Mouse (Mus musculus) embryonic facial prominence, embryonic 12.5 days (tissue): ENCODE measurements at regions not wholly inside any gene's neighbourhood (a gene's known extent, or its start where the extent isn't known, plus 50 kb on each side); places are given as distances from the start of the nearest gene placed in this dataset.
"Not testable (repeated sequence)": the region's sequence is repeated elsewhere in the genome, so short reads cannot be mapped to it uniquely, and the experiment has no call there.

Experiments used
- ATAC-seq: fragments of 200-750 bp; cut with Nextera tagmentation; 2 replicates; pipeline ENCODE4 v1.8.0; 2017; ENCODE audit not compliant: insufficient number of reproducible peaks, insufficient read depth, low FRiP score, low TSS enrichment
- H3K27ac ChIP-seq: fragments of 300-500 bp; sonication (generic); 2 replicates; pipeline ENCODE4 v1.5.1; 2016; ENCODE audit warnings: mild to moderate bottlenecking
- H3K27me3 ChIP-seq: fragments of 300-500 bp; sonication (generic); 2 replicates; pipeline ENCODE4 v1.6.1; 2016; ENCODE audit warnings: mild to moderate bottlenecking, moderate library complexity
- H3K36me3 ChIP-seq: fragments of 300-500 bp; sonication (generic); 2 replicates; pipeline ENCODE4 v1.6.1; 2016; ENCODE audit warnings: mild to moderate bottlenecking
- H3K4me1 ChIP-seq: fragments of 300-500 bp; sonication (generic); 2 replicates; pipeline ENCODE4 v1.6.1; 2016
- H3K4me2 ChIP-seq: fragments of 300-500 bp; sonication (generic); replicated peaks from 2 replicates; pipeline ENCODE4 v1.6.1; 2016; ENCODE audit warnings: mild to moderate bottlenecking, moderate library complexity
- H3K4me3 ChIP-seq: fragments of 300-500 bp; sonication (generic); 2 replicates; pipeline ENCODE4 v1.5.1; 2016; ENCODE audit warnings: mild to moderate bottlenecking
- H3K9ac ChIP-seq: fragments of 300-500 bp; sonication (generic); 2 replicates; pipeline ENCODE4 v1.6.1; 2016; ENCODE audit warnings: mild to moderate bottlenecking, moderate library complexity
- H3K9me3 ChIP-seq: fragments of 300-500 bp; sonication (generic); 2 replicates; pipeline ENCODE4 v1.6.1; 2016; ENCODE audit warnings: mild to moderate bottlenecking, moderate library complexity
- WGBS: fragments of 180-500 bp; shearing (Covaris S2); methylation state at CpG from one replicate; pipeline ENCODE4 v1.1.7; 2016; 5-methylcytosine and 5-hydroxymethylcytosine counted together

GRCm38 (mm10) chr4:81519151-81519550 is 76.5 kb upstream of the Mpdz start:
- ATAC-seq, H3K9me3 ChIP-seq, H3K9ac ChIP-seq, H3K36me3 ChIP-seq, H3K4me1 ChIP-seq, H3K27me3 ChIP-seq, H3K4me3 ChIP-seq, H3K27ac ChIP-seq, H3K4me2 ChIP-seq: not testable (repeated sequence)
- 78% methylated on average over 2 of the region's 2 CpGs for WGBS

GRCm38 (mm10) chr4:81514547-81514946 is 71.9 kb upstream of the Mpdz start:
- no peak overlapping the region for H3K4me3 ChIP-seq
- H3K27ac ChIP-seq, result no peak overlapping the region
- no peak overlapping the region for H3K9ac ChIP-seq
- no peak overlapping the region for H3K4me2 ChIP-seq
- no peaks in the 10 kb centered on the region for H3K9me3 ChIP-seq
- H3K4me1 ChIP-seq, result no peaks in the 10 kb centered on the region
- 89% methylated on average over 4 of the region's 4 CpGs for WGBS
- H3K36me3 ChIP-seq, result no peaks in the 10 kb centered on the region
- H3K27me3 ChIP-seq, result no peaks in the 10 kb centered on the region
- no peak for ATAC-seq

GRCm38 (mm10) chr4:81512396-81512795 is 69.8 kb upstream of the Mpdz start:
- Histone ChIP-seq H3K9ac (no peak overlapping the region), H3K4me3 (no peak overlapping the region), H3K36me3 (no peaks in the 10 kb centered on the region), H3K4me1 (no peaks in the 10 kb centered on the region), H3K27ac (no peak overlapping the region), H3K27me3 (no peaks in the 10 kb centered on the region), H3K9me3 (no peaks in the 10 kb centered on the region), H3K4me2 (no peak overlapping the region)
- no peak for ATAC-seq
- 71% methylated on average over 3 of the region's 3 CpGs for WGBS

- no peak for ATAC-seq
- H3K4me1 ChIP-seq, result no peaks in the 10 kb centered on the region
- no peak overlapping the region for H3K9ac ChIP-seq
- no peak overlapping the region for H3K4me2 ChIP-seq
- H3K4me3 ChIP-seq, result no peak overlapping the region
- H3K9me3 ChIP-seq, result no peaks in the 10 kb centered on the region
- no peaks in the 10 kb centered on the region for H3K36me3 ChIP-seq
- H3K27ac ChIP-seq, result no peak overlapping the region
- WGBS, result 93% methylated on average over 1 of the region's 1 CpGs
- H3K27me3 ChIP-seq, result no peaks in the 10 kb centered on the region
These were observed 66.2 kb upstream of the Mpdz start for GRCm38 (mm10) chr4:81508776-81509175.

- Histone ChIP-seq H3K27ac (no peak overlapping the region), H3K9me3 (no peaks in the 10 kb centered on the region), H3K4me2 (no peak overlapping the region), H3K4me3 (no peak overlapping the region), H3K36me3 (no peaks in the 10 kb centered on the region), H3K4me1 (no peaks in the 10 kb centered on the region), H3K9ac (no peak overlapping the region), H3K27me3 (no peaks in the 10 kb centered on the region)
- WGBS, result 77% methylated on average over 5 of the region's 5 CpGs
- no peak for ATAC-seq
These were observed 64.2 kb upstream of the Mpdz start for GRCm38 (mm10) chr4:81506841-81507240.

- Histone ChIP-seq H3K4me2 (no peak overlapping the region), H3K4me1 (no peaks in the 10 kb centered on the region), H3K27ac (no peak overlapping the region), H3K36me3 (no peaks in the 10 kb centered on the region), H3K9me3 (no peaks in the 10 kb centered on the region), H3K4me3 (no peak overlapping the region), H3K27me3 (no peaks in the 10 kb centered on the region), H3K9ac (no peak overlapping the region)
- WGBS, result 90% methylated on average over 6 of the region's 6 CpGs
- ATAC-seq, result no peak
These were observed 63.7 kb upstream of the Mpdz start for GRCm38 (mm10) chr4:81506306-81506705.

- Histone ChIP-seq H3K36me3 (no peaks in the 10 kb centered on the region), H3K4me2 (no peak overlapping the region), H3K27me3 (no peaks in the 10 kb centered on the region), H3K9me3 (no peaks in the 10 kb centered on the region), H3K4me3 (no peak overlapping the region), H3K4me1 (no peaks in the 10 kb centered on the region), H3K9ac (no peak overlapping the region), H3K27ac (no peak overlapping the region)
- 56% methylated on average over 3 of the region's 3 CpGs for WGBS
- no peak for ATAC-seq
These were observed 62.5 kb upstream of the Mpdz start for GRCm38 (mm10) chr4:81505096-81505495.

- ATAC-seq, result no peak
- Histone ChIP-seq H3K9me3 (no peaks in the 10 kb centered on the region), H3K4me1 (no peaks in the 10 kb centered on the region), H3K4me2 (no peak overlapping the region), H3K27ac (no peak overlapping the region), H3K9ac (no peak overlapping the region), H3K4me3 (no peak overlapping the region), H3K27me3 (no peaks in the 10 kb centered on the region), H3K36me3 (no peaks in the 10 kb centered on the region)
- WGBS, result 74% methylated on average over 5 of the region's 5 CpGs
These were observed 61.3 kb upstream of the Mpdz start for GRCm38 (mm10) chr4:81503941-81504340.

- Histone ChIP-seq H3K9ac (no peak overlapping the region), H3K4me1 (no peaks in the 10 kb centered on the region), H3K4me3 (no peak overlapping the region), H3K27ac (no peak overlapping the region), H3K4me2 (no peak overlapping the region), H3K27me3 (no peaks in the 10 kb centered on the region), H3K36me3 (no peaks in the 10 kb centered on the region), H3K9me3 (no peaks in the 10 kb centered on the region)
- ATAC-seq, result no peak
- WGBS, result 58% methylated on average over 5 of the region's 5 CpGs
These were observed 59.2 kb upstream of the Mpdz start for GRCm38 (mm10) chr4:81501802-81502201.

GRCm38 (mm10) chr4:81498133-81498532 is 55.5 kb upstream of the Mpdz start:
- Histone ChIP-seq H3K4me3 (no peak overlapping the region), H3K27ac (no peak overlapping the region), H3K4me2 (no peak overlapping the region), H3K36me3 (no peaks in the 10 kb centered on the region), H3K9ac (no peak overlapping the region), H3K4me1 (no peaks in the 10 kb centered on the region), H3K9me3 (no peaks in the 10 kb centered on the region), H3K27me3 (no peaks in the 10 kb centered on the region)
- no peak for ATAC-seq
- 37% methylated on average over 2 of the region's 2 CpGs for WGBS

- no peak overlapping the region for H3K9ac ChIP-seq
- WGBS, result 80% methylated on average over 3 of the region's 3 CpGs
- no peak for ATAC-seq
- H3K27me3 ChIP-seq, result no peaks in the 10 kb centered on the region
- no peaks in the 10 kb centered on the region for H3K4me1 ChIP-seq
- H3K27ac ChIP-seq, result no peak overlapping the region
- no peaks in the 10 kb centered on the region for H3K36me3 ChIP-seq
- H3K9me3 ChIP-seq, result no peaks in the 10 kb centered on the region
- H3K4me2 ChIP-seq, result no peak overlapping the region
- H3K4me3 ChIP-seq, result no peak overlapping the region
These were observed 50.2 kb upstream of the Mpdz start for GRCm38 (mm10) chr4:81492811-81493210.
